Mouse (Mus musculus) heart, postnatal 0 days (tissue): ENCODE measurements at regions not wholly inside any gene's neighbourhood (a gene's known extent, or its start where the extent isn't known, plus 50 kb on each side); places are given as distances from the start of the nearest gene placed in this dataset.

Experiments
- ATAC-seq: fragments of 200-750 bp; cut with Nextera tagmentation; 2 replicates; pipeline ENCODE4 v1.8.0; 2017; ENCODE audit warnings: low read depth, moderate number of reproducible peaks, moderate library complexity; ENCODE audit not compliant: insufficient read depth
- DNase-seq: peaks from one replicate; pipeline ENCODE4 v3.0.0-alpha.2; 2016; ENCODE audit warnings: low spot score
- H3K27ac ChIP-seq: fragments of 300-500 bp; sonication (generic); 2 replicates; pipeline ENCODE4 v1.5.1; 2014; ENCODE audit warnings: low read depth, mild to moderate bottlenecking
- H3K27me3 ChIP-seq: fragments of 300-500 bp; sonication (generic); 2 replicates; pipeline ENCODE4 v1.6.1; 2014; ENCODE audit warnings: low read length, mixed read lengths; ENCODE audit not compliant: control insufficient read depth, insufficient read depth
- H3K36me3 ChIP-seq: fragments of 300-500 bp; sonication (generic); replicated peaks from 2 replicates; pipeline ENCODE4 v1.6.1; 2014; ENCODE audit warnings: low read length, mixed read lengths; ENCODE audit not compliant: control insufficient read depth, insufficient read depth
- H3K4me1 ChIP-seq: fragments of 300-500 bp; sonication (generic); 2 replicates; pipeline ENCODE4 v1.6.1; 2014; ENCODE audit warnings: antibody characterized with exemption; ENCODE audit not compliant: control insufficient read depth, insufficient read depth
- H3K4me2 ChIP-seq: fragments of 300-500 bp; sonication (generic); 2 replicates; pipeline ENCODE4 v1.6.1; 2014; ENCODE audit warnings: low read depth, mild to moderate bottlenecking, low read length, moderate library complexity
- H3K4me3 ChIP-seq: fragments of 300-500 bp; sonication (generic); 2 replicates; pipeline ENCODE4 v1.5.1; 2014; ENCODE audit warnings: low read depth, low read length
- H3K9ac ChIP-seq: fragments of 300-500 bp; sonication (generic); replicated peaks from 2 replicates; pipeline ENCODE4 v1.6.1; 2014; ENCODE audit warnings: low read depth, low read length, mixed read lengths
- H3K9me3 ChIP-seq: fragments of 300-500 bp; sonication (generic); replicated peaks from 2 replicates; pipeline ENCODE4 v1.6.1; 2016; ENCODE audit warnings: low read length; ENCODE audit not compliant: control insufficient read depth
- CTCF ChIP-seq: IDR thresholded peaks from 2 replicates; pipeline ENCODE4 v1.5.1; 2016; ENCODE audit warnings: antibody characterized with exemption, control low read depth, low read depth
- EP300 ChIP-seq: IDR thresholded peaks from 2 replicates; pipeline ENCODE4 v1.6.1; 2016; ENCODE audit warnings: antibody characterized with exemption, low read depth
- WGBS: fragments of 180-500 bp; shearing (Covaris S2); extraction: QIAGEN DNeasy Blood & Tissue Kit; methylation state at CpG from one replicate; pipeline ENCODE4 v1.1.7; 2014; 5-methylcytosine and 5-hydroxymethylcytosine counted together

DNA sequence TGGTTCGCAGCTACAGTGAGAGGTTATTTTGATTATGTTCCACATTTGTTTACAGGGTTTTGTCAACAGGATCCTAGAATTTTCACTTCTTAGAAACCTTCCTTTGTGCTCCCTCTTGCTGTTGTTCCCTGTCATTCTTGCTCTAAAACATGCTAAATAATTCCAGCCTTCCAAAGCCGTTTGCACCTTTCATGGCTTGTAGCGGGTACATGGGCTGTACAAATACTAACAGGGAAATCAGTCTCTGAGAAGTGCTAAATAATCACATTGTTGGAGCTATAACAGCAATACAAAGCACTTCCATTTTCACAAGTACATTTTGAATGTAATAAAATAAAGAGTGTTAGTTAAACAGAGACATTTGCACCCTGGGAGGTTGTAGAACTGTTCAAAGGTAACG, 268.8 kb upstream of the Acvr2a start:
- no peak overlapping the region for H3K4me3 ChIP-seq
- no peaks in the 10 kb centered on the region for H3K36me3 ChIP-seq
- DNase-seq = no peak
- H3K9me3 ChIP-seq = no peaks in the 10 kb centered on the region
- H3K27me3 ChIP-seq = no peaks in the 10 kb centered on the region
- H3K4me2 ChIP-seq = no peak overlapping the region
- TF ChIP-seq CTCF = no peak
- TF ChIP-seq EP300 = no peak
- H3K27ac ChIP-seq = no peak overlapping the region
- no peak overlapping the region for H3K9ac ChIP-seq
- H3K4me1 ChIP-seq = no peaks in the 10 kb centered on the region
- no peak for ATAC-seq
- WGBS = 89% methylated on average over 4 of the region's 4 CpGs

DNA sequence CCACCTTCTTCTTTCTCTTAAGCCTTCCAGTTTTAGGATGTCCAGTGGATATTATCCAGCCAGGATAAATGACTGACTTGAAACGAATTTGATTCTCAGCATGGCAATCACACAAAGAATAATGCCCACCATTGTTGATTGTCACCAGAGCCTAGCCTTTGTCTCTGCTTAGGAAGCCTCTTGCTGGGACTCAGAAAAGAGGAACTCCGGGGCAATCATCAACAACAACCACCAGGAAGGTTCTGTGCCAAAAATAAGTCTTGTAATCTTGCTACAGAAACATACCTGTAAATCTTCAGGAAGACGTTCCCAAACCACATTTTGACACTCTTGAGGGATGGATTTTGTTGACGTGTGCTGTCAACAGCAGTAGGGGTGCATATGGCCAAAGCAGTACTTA, 268.2 kb upstream of the Acvr2a start:
- TF ChIP-seq CTCF = no peak
- 40% methylated on average over 4 of the region's 4 CpGs for WGBS

DNA sequence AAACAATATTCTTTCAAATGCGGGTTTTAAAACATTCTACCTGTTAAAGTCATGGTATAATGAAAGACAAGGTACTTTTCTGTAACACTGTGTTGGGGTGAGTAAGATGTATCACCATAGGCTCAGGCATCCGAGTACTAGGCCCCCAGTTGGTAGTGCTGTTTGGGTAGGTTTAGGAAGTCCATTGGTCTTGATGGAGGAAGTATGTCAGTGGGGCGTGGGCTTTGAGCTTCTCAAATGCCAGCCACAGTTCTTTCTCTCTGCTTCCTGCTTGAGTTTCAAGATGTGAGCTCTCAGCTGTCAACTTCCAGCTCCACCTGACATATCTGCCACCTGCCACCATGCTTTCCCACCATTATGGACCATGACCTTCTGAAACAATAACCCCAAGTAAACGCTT, 267.7 kb upstream of the Acvr2a start:
- Histone ChIP-seq H3K4me1 (no peaks in the 10 kb centered on the region), H3K27me3 (no peaks in the 10 kb centered on the region), H3K4me2 (no peak overlapping the region), H3K9ac (no peak overlapping the region), H3K36me3 (no peaks in the 10 kb centered on the region), H3K9me3 (no peaks in the 10 kb centered on the region), H3K27ac (no peak overlapping the region), H3K4me3 (no peak overlapping the region)
- TF ChIP-seq EP300 (no peak), CTCF (no peak)
- ATAC-seq (no peak), DNase-seq (no peak)
- WGBS = 83% methylated on average over 4 of the region's 4 CpGs

More for the DNA sequence above, 268.2 kb upstream of the Acvr2a start:
- no peak overlapping the region for H3K4me2 ChIP-seq
- ATAC-seq = no peak
- H3K4me3 ChIP-seq = no peak overlapping the region
- H3K36me3 ChIP-seq = no peaks in the 10 kb centered on the region
- H3K9me3 ChIP-seq = no peaks in the 10 kb centered on the region
- no peak overlapping the region for H3K9ac ChIP-seq
- H3K4me1 ChIP-seq = no peaks in the 10 kb centered on the region
- H3K27ac ChIP-seq = no peak overlapping the region
- H3K27me3 ChIP-seq = no peaks in the 10 kb centered on the region
- no peak for DNase-seq

DNA sequence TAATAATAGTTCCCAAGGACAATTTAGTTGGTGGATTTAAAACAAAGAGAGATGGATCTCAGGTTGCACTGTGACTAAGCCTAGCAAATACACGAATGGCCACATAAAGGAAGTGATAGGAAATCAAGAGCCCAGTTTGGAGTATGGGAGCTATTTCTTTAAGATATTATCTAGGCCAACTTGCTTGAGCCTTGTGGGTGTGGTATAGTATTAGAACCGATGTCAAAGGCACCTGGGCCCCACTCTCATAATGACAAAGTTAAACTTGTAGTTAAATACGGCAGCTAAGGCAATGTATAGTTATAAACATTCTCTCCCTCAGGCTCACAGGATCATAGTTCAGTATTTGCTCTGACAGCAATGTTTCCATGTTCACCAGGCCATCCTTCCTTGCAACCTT, 257.3 kb upstream of the Acvr2a start:
- ATAC-seq (no peak), DNase-seq (no peak)
- H3K36me3 ChIP-seq = no peaks in the 10 kb centered on the region

DNA sequence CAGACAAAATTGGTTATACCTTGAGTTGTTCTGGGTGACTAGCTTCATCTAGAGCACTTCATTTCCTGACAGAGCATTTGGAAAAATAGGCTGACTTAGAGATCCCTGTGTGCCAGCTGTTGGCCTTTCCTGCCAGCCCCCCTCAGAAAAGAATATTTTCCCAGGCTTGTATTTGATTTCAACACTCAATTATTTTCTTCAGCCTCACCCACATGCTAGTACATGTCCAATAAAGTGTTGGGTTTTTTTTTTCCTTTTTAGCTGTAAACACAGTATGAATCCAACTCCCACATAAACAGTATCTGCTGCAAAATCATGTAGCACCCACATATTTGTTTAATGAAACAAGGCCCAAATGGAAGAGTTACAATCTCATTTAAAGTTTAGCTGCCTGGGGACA, 256.8 kb upstream of the Acvr2a start:
- DNase-seq = no peak
- H3K9ac ChIP-seq = no peak overlapping the region
- ATAC-seq = no peak
- H3K4me3 ChIP-seq = no peak overlapping the region
- no peaks in the 10 kb centered on the region for H3K36me3 ChIP-seq
- no peaks in the 10 kb centered on the region for H3K4me1 ChIP-seq
- no peaks in the 10 kb centered on the region for H3K27me3 ChIP-seq
- H3K27ac ChIP-seq = no peak overlapping the region
- no peaks in the 10 kb centered on the region for H3K9me3 ChIP-seq
- H3K4me2 ChIP-seq = no peak overlapping the region
- no peak for TF ChIP-seq CTCF
- no peak for TF ChIP-seq EP300

More for the DNA sequence above, 257.3 kb upstream of the Acvr2a start:
- TF ChIP-seq EP300 (no peak), CTCF (no peak)
- no peak overlapping the region for H3K4me2 ChIP-seq
- H3K27me3 ChIP-seq = no peaks in the 10 kb centered on the region
- no peak overlapping the region for H3K4me3 ChIP-seq
- 66% methylated on average over 3 of the region's 3 CpGs for WGBS
- no peaks in the 10 kb centered on the region for H3K4me1 ChIP-seq
- no peak overlapping the region for H3K27ac ChIP-seq
- no peaks in the 10 kb centered on the region for H3K9me3 ChIP-seq
- H3K9ac ChIP-seq = no peak overlapping the region

DNA sequence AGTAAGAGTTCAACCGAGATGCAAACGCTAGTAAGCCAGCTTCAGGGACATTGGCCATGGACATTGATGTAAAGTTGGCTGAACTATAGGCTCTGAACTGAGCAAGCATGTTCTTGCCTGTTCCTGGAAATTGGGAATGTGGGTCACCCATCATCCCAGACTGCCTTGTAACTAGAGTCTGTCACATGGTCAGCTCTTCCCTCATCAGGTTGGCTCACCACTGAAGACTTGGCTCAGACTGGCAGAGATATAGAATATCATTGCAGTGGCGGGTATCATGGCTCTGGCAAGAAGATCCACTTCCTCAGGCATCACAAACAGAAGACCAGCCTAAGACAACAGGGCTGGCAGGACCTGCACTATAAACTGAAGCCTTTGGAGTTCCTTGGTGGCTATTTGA, 255.3 kb upstream of the Acvr2a start:
- ATAC-seq = no peak
- no peaks in the 10 kb centered on the region for H3K9me3 ChIP-seq
- no peak for TF ChIP-seq EP300
- no peak for TF ChIP-seq CTCF
- no peak overlapping the region for H3K27ac ChIP-seq
- WGBS = 90% methylated on average over 3 of the region's 3 CpGs
- H3K4me3 ChIP-seq = no peak overlapping the region
- no peak overlapping the region for H3K4me2 ChIP-seq
- no peaks in the 10 kb centered on the region for H3K36me3 ChIP-seq
- no peak overlapping the region for H3K9ac ChIP-seq
- H3K27me3 ChIP-seq = no peaks in the 10 kb centered on the region
- no peaks in the 10 kb centered on the region for H3K4me1 ChIP-seq
- DNase-seq = no peak
